ENCODE assay signal across 21 mouse cellular contexts in genomic region chr2:141008458-141008857, GRCm38 (mm10).
A peak's percentile ranks its signal among the peaks of the same experiment; 100 is the strongest.
DNase-seq lines count a peak whose midpoint lies in the region; ATAC-seq and TF ChIP-seq lines count a peak whose summit lies in the region.
"Had no signal": no experiment of that assay in that cellular context is flagged by ENCODE, and none has a peak within 500 bp of the region (broad histone marks: within the 10 kb centered on the region; RNA-seq: fewer than 3 reads in every experiment).

No protein-coding gene starts in this region.

- peak; percentile 27 for DNase-seq in forebrain, postnatal 0 days
- peak; percentile 18 for DNase-seq in right cerebral cortex, adult 18-20 months
- DNase-seq in right cerebral cortex, postnatal 4 days = no peak
- DNase-seq in embryo, embryonic 11 days = no peak
- DNase-seq: adrenal gland, postnatal 10 days; B cell, adult 2 months; cerebellum, adult 11 months; cerebellum, adult 8-10 months; cerebellum, postnatal 14 days; gastrocnemius, postnatal 25 days; heart, postnatal 36 days had no signal

- H3K27me3 ChIP-seq in forebrain, postnatal 0 days (ENCODE audit: insufficient read depth, low read length) = no peaks in the 10 kb centered on the region
- H3K27me3 ChIP-seq in forebrain, embryonic 13.5 days = no peaks in the 10 kb centered on the region
- no peaks in the 10 kb centered on the region for H3K27me3 ChIP-seq in hindbrain, embryonic 13.5 days
- H3K27me3 ChIP-seq: embryonic facial prominence, embryonic 13.5 days; heart, embryonic 13.5 days; hindbrain, embryonic 12.5 days had no signal

- no peak overlapping the region for H3K27ac ChIP-seq in forebrain, postnatal 0 days (ENCODE audit: low read depth, low read length)
- H3K27ac ChIP-seq in forebrain, embryonic 13.5 days = no peak overlapping the region
- H3K27ac ChIP-seq in hindbrain, embryonic 13.5 days = no peak overlapping the region
- H3K27ac ChIP-seq: embryonic facial prominence, embryonic 13.5 days; heart, embryonic 13.5 days; hindbrain, embryonic 12.5 days; hindbrain, postnatal 0 days had no signal

- no peaks in the 10 kb centered on the region for H3K9me3 ChIP-seq in forebrain, postnatal 0 days (ENCODE audit: low read length)
- no peaks in the 10 kb centered on the region for H3K9me3 ChIP-seq in forebrain, embryonic 13.5 days (replicated peaks)
- no peaks in the 10 kb centered on the region for H3K9me3 ChIP-seq in hindbrain, embryonic 13.5 days
- H3K9me3 ChIP-seq: embryonic facial prominence, embryonic 13.5 days; heart, embryonic 13.5 days; hindbrain, embryonic 12.5 days had no signal

- no peak for TF ChIP-seq CTCF in forebrain, postnatal 0 days (IDR thresholded peaks at IDR 0.05; ENCODE audit: low read depth)

- H3K4me2 ChIP-seq in forebrain, postnatal 0 days (ENCODE audit: low read depth) = no peak overlapping the region
- no peak overlapping the region for H3K4me2 ChIP-seq in forebrain, embryonic 13.5 days
- H3K4me2 ChIP-seq in hindbrain, embryonic 13.5 days = no peak overlapping the region
- H3K4me2 ChIP-seq: embryonic facial prominence, embryonic 13.5 days; heart, embryonic 13.5 days; hindbrain, embryonic 12.5 days had no signal

- no peak; the same call in 1 of the 2 replicates for ATAC-seq in forebrain, postnatal 0 days
- no peak for ATAC-seq in forebrain, embryonic 13.5 days
- ATAC-seq in hematopoietic stem cell, adult 5-6 weeks (replicated peaks in 1 of 2; ENCODE audit: insufficient read depth in 1 of 2, low FRiP score in 2 of 2, low TSS enrichment in 1 of 2, low read depth in 1 of 2, poor library complexity in 2 of 2, severe bottlenecking in 2 of 2) = peak; percentile 65
- no peak for ATAC-seq in hindbrain, embryonic 13.5 days (ENCODE audit: low FRiP score)
- ATAC-seq: CD4-positive, CD25-positive, alpha-beta regulatory T cell, adult 4 months; forebrain, embryonic 14.5 days; hindbrain, postnatal 0 days had no signal

- H3K36me3 ChIP-seq in forebrain, postnatal 0 days (ENCODE audit: insufficient read depth) = no peaks in the 10 kb centered on the region
- no peaks in the 10 kb centered on the region for H3K36me3 ChIP-seq in forebrain, embryonic 13.5 days (ENCODE audit: poor library complexity, severe bottlenecking)
- H3K36me3 ChIP-seq in hindbrain, embryonic 13.5 days = no peaks in the 10 kb centered on the region
- H3K36me3 ChIP-seq: embryonic facial prominence, embryonic 13.5 days; G1E; heart, embryonic 13.5 days; hindbrain, embryonic 12.5 days had no signal

- no peak overlapping the region for H3K4me3 ChIP-seq in forebrain, postnatal 0 days (ENCODE audit: low read depth, low read length)
- no peak overlapping the region for H3K4me3 ChIP-seq in forebrain, embryonic 13.5 days
- no peak overlapping the region for H3K4me3 ChIP-seq in hindbrain, embryonic 13.5 days
- H3K4me3 ChIP-seq: embryonic facial prominence, embryonic 13.5 days; heart, embryonic 13.5 days; hindbrain, embryonic 12.5 days had no signal

- no peak overlapping the region for H3K9ac ChIP-seq in forebrain, postnatal 0 days
- H3K9ac ChIP-seq in forebrain, embryonic 13.5 days = no peak overlapping the region
- H3K9ac ChIP-seq in hindbrain, embryonic 13.5 days = no peak overlapping the region
- H3K9ac ChIP-seq: embryonic facial prominence, embryonic 13.5 days; heart, embryonic 13.5 days; hindbrain, embryonic 12.5 days had no signal

- WGBS in forebrain, postnatal 0 days = 63% methylated on average over 1 of the region's 1 CpGs
- WGBS in forebrain, embryonic 13.5 days = 78% methylated on average over 1 of the region's 1 CpGs
- 85% methylated on average over 1 of the region's 1 CpGs for WGBS in hindbrain, embryonic 13.5 days

- H3K4me1 ChIP-seq in forebrain, postnatal 0 days (ENCODE audit: insufficient read depth) = no peaks in the 10 kb centered on the region
- peaks cover 3% of the 10 kb centered on the region; the same call in 1 of the 2 replicates for H3K4me1 ChIP-seq in forebrain, embryonic 13.5 days
- H3K4me1 ChIP-seq in hindbrain, embryonic 13.5 days (replicated peaks) = peaks cover 9% of the 10 kb centered on the region

Comparison
In these comparisons a context has a peak if more than half of its experiments do, and no peak if none do; other contexts are left out.
1. DNase-seq: peak in forebrain, postnatal 0 days (single experiment) and right cerebral cortex, adult 18-20 months (single experiment); none in right cerebral cortex, postnatal 4 days (single experiment) and embryo, embryonic 11 days (single experiment).
2. ATAC-seq: peak in hematopoietic stem cell, adult 5-6 weeks (2 of 2); none in forebrain, postnatal 0 days (single experiment), forebrain, embryonic 13.5 days (single experiment) and hindbrain, embryonic 13.5 days (single experiment).